Comparison of ENCODE assay signal across 21 mouse cellular contexts in genomic region chr15:82175091-82175490, GRCm38 (mm10). TPM values are rescaled to one million over a fixed set of nuclear protein-coding genes. Genes with fewer than 3 reads are reported as not detected.
A peak's percentile ranks its signal among the peaks of the same experiment; 100 is the strongest.
DNase-seq lines count a peak whose midpoint lies in the region; TF ChIP-seq lines count a peak whose summit lies in the region.
"Had no signal": no experiment of that assay in that cellular context is flagged by ENCODE, and none has a peak within 500 bp of the region (broad histone marks: within the 10 kb centered on the region; RNA-seq: fewer than 3 reads in every experiment).

No protein-coding gene starts in this region.

- H3K79me2 ChIP-seq in myocyte (ENCODE audit: control insufficient read depth, insufficient read depth): peaks cover 13% of the 10 kb centered on the region

- no peaks in the 10 kb centered on the region for H3K27me3 ChIP-seq in myocyte (ENCODE audit: control insufficient read depth, insufficient read depth, insufficient read length)
- H3K27me3 ChIP-seq: CH12.LX; embryonic facial prominence, embryonic 12.5 days; forebrain, embryonic 13.5 days; forebrain, embryonic 15.5 days; Patski had no signal

- no peak overlapping the region for H3K4me3 ChIP-seq in myocyte
- H3K4me3 ChIP-seq: embryonic facial prominence, embryonic 10.5 days; embryonic facial prominence, embryonic 12.5 days; forebrain, embryonic 13.5 days; forebrain, embryonic 15.5 days had no signal

- H3K4me2 ChIP-seq in myocyte (ENCODE audit: low read depth): no peak overlapping the region
- H3K4me2 ChIP-seq: embryonic facial prominence, embryonic 12.5 days; forebrain, embryonic 13.5 days; forebrain, embryonic 15.5 days had no signal

- no peak overlapping the region for H3ac ChIP-seq in myocyte (ENCODE audit: control insufficient read depth, insufficient read length)

- peaks cover 98% of the 10 kb centered on the region for H3K36me3 ChIP-seq in myocyte (ENCODE audit: control insufficient read depth, insufficient read depth)

- peak; percentile 21 to 75 for DNase-seq in adrenal gland, adult (ENCODE audit: inconsistent age in 2 of 2, low spot score in 1 of 2)
- DNase-seq in adrenal gland, postnatal 4 days (ENCODE audit: low spot score in 2 of 2): no peak
- peak; percentile 25 for DNase-seq in adrenal gland, adult 8-10 months
- DNase-seq in adrenal gland, postnatal 10 days: no peak
- DNase-seq: B cell, adult 2 months; cerebellum, adult 11-12 months; cerebellum, adult 2 months; cerebellum, adult 9-10 months; cerebellum, postnatal 10 days; cerebellum, postnatal 25 days; forebrain, postnatal 0 days had no signal

- peak; percentile 7 for TF ChIP-seq POLR2A in myocyte (IDR thresholded peaks at IDR 0.05; ENCODE audit: insufficient read length, low read depth)

TF ChIP-seq in myocyte, 11 proteins besides CTCF, POLR2A, EP300 and RAD21:
- TF ChIP-seq MAX (IDR thresholded peaks at IDR 0.05; ENCODE audit: low read depth) (no peak), USF1 (IDR thresholded peaks at IDR 0.05; ENCODE audit: low read depth) (no peak), MYOD1 (IDR thresholded peaks at IDR 0.05; ENCODE audit: control insufficient read depth in 1 of 3, insufficient read length in 2 of 3, low read depth in 2 of 3) (no peak), TCF3 (IDR thresholded peaks at IDR 0.05; ENCODE audit: insufficient read length, low read depth) (no peak), CEBPB (IDR thresholded peaks at IDR 0.05; ENCODE audit: insufficient read depth, poor library complexity, severe bottlenecking) (no peak), REST (IDR thresholded peaks at IDR 0.05; ENCODE audit: insufficient read depth, insufficient read length) (no peak), MYOG (IDR thresholded peaks at IDR 0.05; ENCODE audit: control insufficient read depth in 1 of 3, insufficient read depth in 1 of 3, insufficient read length in 2 of 3, low read depth in 2 of 3) (no peak), SRF (IDR thresholded peaks at IDR 0.05; ENCODE audit: control insufficient read depth, insufficient read length, low read depth) (no peak), TCF12 (IDR thresholded peaks at IDR 0.05; ENCODE audit: insufficient read depth, poor library complexity, severe bottlenecking) (no peak), E2F4 (IDR thresholded peaks at IDR 0.05; ENCODE audit: insufficient read depth) (no peak), POLR2AphosphoS2 (IDR thresholded peaks at IDR 0.05; ENCODE audit: insufficient read length, low read depth) (no peak)

RNA-seq across cellular contexts. Expression of gene Srebf2, which starts 28.1 kb away (rescaled TPM):
- 10 to 100 TPM; 54.6 to 71.7 TPM for total RNA-seq in adrenal gland, postnatal 4 days (2021)
- total RNA-seq in adrenal gland, adult 8-10 months (2022): 100 to 1,000 TPM in 2 of 4 experiments, 10 to 100 TPM in 2; 83.2 to 144 (median 107) TPM
- 10 to 100 TPM; 44.6 to 47.5 TPM for total RNA-seq in adrenal gland, postnatal 10 days (2021)
- polyA plus RNA-seq in myocyte (2012; fragmentation: generic; extraction: Trizol): 285 TPM

RNA-seq across cellular contexts. Expression of gene Shisa8, which starts 37.5 kb away (rescaled TPM):
- total RNA-seq in adrenal gland, postnatal 4 days (2021): under 1 TPM; 0.70 to 0.79 TPM
- under 1 TPM in 3 of 4 experiments, not detected in 1; 0.14 to 0.24 (median 0.17) TPM for total RNA-seq in adrenal gland, adult 8-10 months (2022)
- under 1 TPM; 0.12 to 0.45 TPM for total RNA-seq in adrenal gland, postnatal 10 days (2021)
- polyA plus RNA-seq in myocyte (2012; fragmentation: generic; extraction: Trizol): 0.13 TPM
- polyA plus RNA-seq: activated CD4-positive, CD25-positive, alpha-beta regulatory T cell, adult 4 months; CD4-positive, CD25-positive, alpha-beta regulatory T cell, adult 4 months; G1E had no signal

RNA-seq across cellular contexts. Expression of gene Ccdc134, which starts 47.4 kb away (rescaled TPM):
- 10 to 100 TPM; 11.1 to 11.3 TPM for total RNA-seq in adrenal gland, postnatal 4 days (2021)
- 10 to 100 TPM in 3 of 4 experiments, 1 to 10 TPM in 1; 8.9 to 13.7 (median 12.5) TPM for total RNA-seq in adrenal gland, adult 8-10 months (2022)
- 1 to 10 TPM; 8.6 to 8.7 TPM for total RNA-seq in adrenal gland, postnatal 10 days (2021)
- 82.1 TPM for polyA plus RNA-seq in myocyte (2012; fragmentation: generic; extraction: Trizol)

RNA-seq across cellular contexts. Expression of gene Tnfrsf13c, which starts 49.1 kb away (rescaled TPM):
- total RNA-seq in adrenal gland, postnatal 4 days (2021): 1 to 10 TPM in 1 of 2 experiments, under 1 TPM in 1; 0.65 to 1.5 TPM
- total RNA-seq in adrenal gland, adult 8-10 months (2022): under 1 TPM in 2 of 4 experiments, not detected in 2; 0.45 to 0.92 TPM
- total RNA-seq in adrenal gland, postnatal 10 days (2021): 1 to 10 TPM; 2.1 to 2.7 TPM
- polyA plus RNA-seq in myocyte (2012; fragmentation: generic; extraction: Trizol): 0.14 TPM

Comparison
In these comparisons a context has a peak if more than half of its experiments do, and no peak if none do; other contexts are left out.
1. DNase-seq: peak in adrenal gland, adult (2 of 2) and adrenal gland, adult 8-10 months (single experiment); none in adrenal gland, postnatal 4 days (0 of 2) and adrenal gland, postnatal 10 days (single experiment).